Mouse (Mus musculus): ENCODE measurements around the gene Tpgs1. TPM values are rescaled to one million over a fixed set of nuclear protein-coding genes. Genes with fewer than 3 reads are reported as not detected.

Gene Tpgs1
- polyA plus RNA-seq, 1 experiment from 2014 or later: 84.1 TPM

- Histone ChIP-seq H3K4me3 (replicated peaks) (peak overlapping the region; percentile 72), H3K27ac (no peak overlapping the region), H3K4me2 (replicated peaks) (peak overlapping the region; percentile 98), H3K9ac (replicated peaks) (peak overlapping the region; percentile 87), H3K9me3 (no peaks in the 10 kb centered on the region), H3K4me1 (replicated peaks) (peaks cover 35% of the 10 kb centered on the region), H3K36me3 (peaks cover 33% of the 10 kb centered on the region), H3K27me3 (no peaks in the 10 kb centered on the region)
- no peak for ATAC-seq
- WGBS: 91% methylated on average over 5 of the region's 5 CpGs
Measured at GRCm38 (mm10) chr10:79706406-79707094, 37.4 kb downstream of the Tpgs1 start.

DNA sequence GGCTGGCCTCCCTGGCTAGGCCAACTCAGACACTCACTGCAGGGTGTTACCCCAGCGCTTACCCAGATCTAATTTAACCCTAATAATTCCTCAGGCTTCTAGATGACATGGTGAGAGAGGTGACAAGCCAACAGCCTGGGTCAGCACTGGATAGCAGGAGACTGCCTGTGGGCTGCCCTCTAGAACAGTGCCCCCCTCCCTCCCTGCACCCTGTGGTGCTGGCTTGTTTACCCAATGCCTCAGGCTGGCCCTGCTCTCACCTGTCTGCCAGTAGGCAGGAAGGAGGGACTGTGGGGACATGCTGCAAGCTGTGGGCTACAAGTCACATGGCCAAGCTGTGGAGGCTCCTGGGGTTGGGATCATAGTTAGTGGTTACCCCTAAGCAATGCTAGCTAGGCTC is 38.0 kb downstream of the Tpgs1 start:
- ATAC-seq: no peak
- peaks cover 35% of the 10 kb centered on the region for H3K4me1 ChIP-seq (replicated peaks)
- H3K27ac ChIP-seq: no peak overlapping the region
- no peaks in the 10 kb centered on the region for H3K27me3 ChIP-seq
- H3K4me3 ChIP-seq (replicated peaks): no peak overlapping the region
- no peaks in the 10 kb centered on the region for H3K9me3 ChIP-seq
- WGBS: 83% methylated on average over 1 of the region's 1 CpGs
- H3K4me2 ChIP-seq (replicated peaks): 0 out of 2 replicates have a peak overlapping the region, but pooled peaks have one; percentile 98
- peak overlapping the region; percentile 87; the same call in 1 of the 2 replicates for H3K9ac ChIP-seq (replicated peaks)
- H3K36me3 ChIP-seq: peaks cover 39% of the 10 kb centered on the region

DNA sequence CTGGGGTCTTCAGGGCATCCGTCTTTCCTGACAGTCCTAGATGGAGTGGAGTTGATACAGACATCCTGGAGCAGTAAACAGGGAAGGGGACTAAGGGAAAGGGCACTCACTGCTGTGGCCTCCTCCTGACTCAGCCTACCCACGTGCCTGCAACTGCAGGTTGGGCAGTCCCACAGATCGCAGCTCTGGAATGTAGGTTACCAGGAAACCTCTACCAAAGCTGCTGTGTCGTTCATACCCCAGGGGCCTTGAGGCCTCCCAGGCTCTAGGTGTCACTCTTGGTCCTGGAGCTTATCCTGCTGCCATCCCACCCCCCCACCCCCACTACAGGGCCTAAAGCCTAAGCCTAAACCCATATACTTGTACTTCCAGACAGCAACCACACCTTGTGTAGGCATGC is 38.6 kb downstream of the Tpgs1 start:
- no peak for ATAC-seq
- WGBS: 76% methylated on average over 4 of the region's 4 CpGs
- H3K36me3 ChIP-seq: peaks cover 40% of the 10 kb centered on the region
- no peaks in the 10 kb centered on the region for H3K9me3 ChIP-seq
- H3K27ac ChIP-seq: no peak overlapping the region
- no peak overlapping the region for H3K4me2 ChIP-seq (replicated peaks)
- peaks cover 35% of the 10 kb centered on the region for H3K4me1 ChIP-seq (replicated peaks)
- peak overlapping the region; percentile 87; the same call in 1 of the 2 replicates for H3K9ac ChIP-seq (replicated peaks)
- H3K27me3 ChIP-seq: no peaks in the 10 kb centered on the region
- H3K4me3 ChIP-seq (replicated peaks): no peak overlapping the region

DNA sequence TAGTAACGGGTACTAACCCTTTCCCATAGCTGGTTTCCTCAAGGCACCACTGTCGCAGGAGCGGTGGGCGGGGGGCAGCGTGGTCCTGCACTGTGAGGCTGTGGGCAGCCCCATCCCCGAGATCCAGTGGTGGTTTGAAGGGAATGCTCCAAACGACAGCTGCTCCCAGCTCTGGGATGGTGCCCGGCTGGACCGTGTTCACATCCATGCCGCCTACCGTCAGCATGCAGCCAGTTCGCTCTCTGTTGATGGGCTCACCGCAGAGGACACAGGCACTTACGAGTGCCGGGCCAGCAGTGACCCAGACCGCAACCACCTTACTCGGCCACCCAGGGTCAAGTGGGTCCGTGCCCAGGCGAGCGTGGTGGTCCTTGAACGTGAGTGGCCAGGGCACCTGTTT is 39.5 kb downstream of the Tpgs1 start:
- 0 out of 2 replicates have a peak, but pooled peaks cover under 1% of the 10 kb centered on the region for H3K27me3 ChIP-seq
- H3K27ac ChIP-seq: no peak overlapping the region
- ATAC-seq: no peak
- no peak overlapping the region for H3K9ac ChIP-seq (replicated peaks)
- 93% methylated on average over 21 of the region's 21 CpGs for WGBS
- no peak overlapping the region for H3K4me3 ChIP-seq (replicated peaks)
- H3K9me3 ChIP-seq: no peaks in the 10 kb centered on the region
- no peak overlapping the region for H3K4me2 ChIP-seq (replicated peaks)
- peaks cover 40% of the 10 kb centered on the region for H3K36me3 ChIP-seq
- peaks cover 35% of the 10 kb centered on the region for H3K4me1 ChIP-seq (replicated peaks)

DNA sequence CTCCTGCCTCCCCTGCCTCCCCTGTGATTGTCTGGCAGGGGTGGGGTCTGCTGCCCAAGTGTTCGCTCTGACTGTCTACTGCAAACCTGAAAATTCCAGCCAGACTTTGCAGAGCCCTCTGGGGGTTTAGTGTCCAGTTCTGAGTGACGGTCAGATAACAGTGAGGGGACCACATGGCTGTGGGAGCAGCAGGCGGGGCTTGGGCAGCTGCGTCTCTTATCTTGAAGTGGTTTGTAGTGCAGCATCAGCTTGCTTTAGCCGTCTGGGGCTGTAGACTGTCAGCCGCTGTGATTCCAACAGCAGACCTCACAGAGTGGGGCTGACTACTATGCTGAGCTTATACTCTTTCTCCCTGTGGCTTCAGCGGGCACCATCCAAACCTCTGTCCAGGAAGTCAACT is 40.1 kb downstream of the Tpgs1 start:
- Histone ChIP-seq H3K9me3 (no peaks in the 10 kb centered on the region), H3K9ac (replicated peaks) (no peak overlapping the region), H3K4me2 (replicated peaks) (no peak overlapping the region), H3K27ac (no peak overlapping the region), H3K4me3 (replicated peaks) (no peak overlapping the region), H3K27me3 (0 out of 2 replicates have a peak, but pooled peaks cover 7% of the 10 kb centered on the region), H3K4me1 (replicated peaks) (peaks cover 35% of the 10 kb centered on the region), H3K36me3 (peaks cover 40% of the 10 kb centered on the region)
- WGBS: 82% methylated on average over 7 of the region's 7 CpGs
- ATAC-seq: no peak

- ATAC-seq: no peak; the same call in 1 of the 2 replicates
- WGBS: 70% methylated on average over 1 of the region's 1 CpGs
- H3K4me1 ChIP-seq (replicated peaks): peaks cover 21% of the 10 kb centered on the region
- H3K4me3 ChIP-seq (replicated peaks): no peak overlapping the region
- H3K36me3 ChIP-seq: peaks cover 40% of the 10 kb centered on the region
- no peak overlapping the region for H3K27ac ChIP-seq
- H3K27me3 ChIP-seq: peaks cover 33% of the 10 kb centered on the region
- H3K9ac ChIP-seq (replicated peaks): no peak overlapping the region
- H3K9me3 ChIP-seq: no peaks in the 10 kb centered on the region
- H3K4me2 ChIP-seq (replicated peaks): no peak overlapping the region
Measured at GRCm38 (mm10) chr10:79712029-79712428, 42.9 kb downstream of the Tpgs1 start.

DNA sequence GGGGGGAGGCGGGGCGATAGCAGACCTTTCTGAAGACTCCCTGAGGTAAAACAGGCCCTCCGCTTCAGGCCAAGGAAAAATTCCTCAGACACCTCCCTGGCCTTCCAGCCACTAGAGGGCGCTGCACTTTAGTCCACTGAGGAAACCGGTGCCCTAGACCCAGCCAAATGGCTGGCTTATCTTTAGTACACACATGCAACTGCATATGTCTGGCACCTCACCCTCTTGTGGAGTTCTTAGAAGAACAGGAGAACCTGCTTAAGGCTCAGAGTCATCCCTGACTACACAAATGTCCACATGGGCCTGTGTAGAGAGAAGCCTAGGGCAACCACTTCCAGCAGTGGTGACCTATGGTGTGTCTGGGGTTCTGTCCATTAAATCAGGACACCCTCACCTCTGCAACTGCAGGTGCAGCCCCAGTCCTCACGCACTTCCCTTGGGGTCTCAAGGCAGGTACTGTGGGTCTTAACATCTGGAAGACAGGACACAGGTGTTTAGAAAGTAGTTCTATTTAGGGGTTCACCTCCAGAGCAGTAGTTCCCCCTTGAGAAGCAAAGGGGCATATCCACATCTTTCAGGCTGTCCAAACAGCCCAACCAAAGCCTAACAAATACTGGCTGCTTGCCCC is 43.4 kb downstream of the Tpgs1 start:
- Histone ChIP-seq H3K4me3 (replicated peaks) (no peak overlapping the region), H3K9me3 (no peaks in the 10 kb centered on the region), H3K4me2 (replicated peaks) (no peak overlapping the region), H3K9ac (replicated peaks) (no peak overlapping the region), H3K36me3 (peaks cover 39% of the 10 kb centered on the region), H3K27ac (no peak overlapping the region), H3K4me1 (replicated peaks) (peaks cover 21% of the 10 kb centered on the region), H3K27me3 (peaks cover 38% of the 10 kb centered on the region)
- peak; percentile 18; the same call in 1 of the 2 replicates for ATAC-seq
- 12% methylated on average over 4 of the region's 6 CpGs for WGBS

DNA sequence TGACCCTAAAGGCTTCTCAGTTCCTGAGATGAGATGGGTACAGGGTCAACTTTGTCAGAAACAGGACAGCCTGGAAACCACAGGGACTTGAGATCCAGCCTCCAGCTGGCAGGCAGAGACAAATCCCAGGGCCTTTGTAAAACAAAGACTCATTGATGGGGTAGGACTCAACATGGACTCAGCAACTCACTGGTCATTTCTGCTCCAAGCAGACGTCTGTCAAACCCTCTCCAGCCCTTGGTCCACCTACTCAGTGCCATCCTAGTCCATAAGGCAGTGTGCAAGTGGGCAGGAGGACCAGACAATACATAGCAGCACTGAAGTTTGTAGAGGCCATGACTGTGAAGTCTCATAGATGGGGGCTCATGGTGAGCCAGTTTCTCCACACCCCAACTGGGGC is 44.0 kb downstream of the Tpgs1 start:
- no peak overlapping the region for H3K4me3 ChIP-seq (replicated peaks)
- H3K27ac ChIP-seq: no peak overlapping the region
- WGBS: 20% methylated on average over 1 of the region's 1 CpGs
- peaks cover 22% of the 10 kb centered on the region for H3K4me1 ChIP-seq (replicated peaks)
- H3K9ac ChIP-seq (replicated peaks): no peak overlapping the region
- H3K4me2 ChIP-seq (replicated peaks): no peak overlapping the region
- peaks cover 44% of the 10 kb centered on the region for H3K27me3 ChIP-seq
- no peaks in the 10 kb centered on the region for H3K9me3 ChIP-seq
- no peak for ATAC-seq
- peaks cover 37% of the 10 kb centered on the region for H3K36me3 ChIP-seq

DNA sequence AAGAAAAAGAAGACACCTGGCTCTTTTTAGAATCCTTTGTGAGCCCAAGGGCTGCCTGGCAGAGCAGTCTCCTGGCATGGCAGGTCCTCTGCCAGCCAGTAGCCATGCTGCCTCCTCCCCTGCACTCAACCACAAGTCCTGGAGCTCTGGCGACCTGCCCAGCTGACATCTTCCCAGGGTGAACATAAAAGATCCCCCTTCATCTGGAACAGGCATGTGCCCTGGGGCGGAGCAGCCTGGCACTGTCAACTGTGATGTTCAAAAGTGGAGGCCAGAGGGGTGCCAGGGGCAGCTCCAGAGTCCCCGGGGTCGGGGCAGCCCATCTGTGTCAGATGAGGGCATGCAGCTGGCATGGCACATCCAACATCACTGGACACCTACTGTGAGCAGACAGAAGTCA is 45.8 kb downstream of the Tpgs1 start:
- ATAC-seq: no peak
- Histone ChIP-seq H3K27ac (no peak overlapping the region), H3K4me1 (replicated peaks) (peaks cover 21% of the 10 kb centered on the region), H3K9ac (replicated peaks) (no peak overlapping the region), H3K9me3 (no peaks in the 10 kb centered on the region), H3K4me3 (replicated peaks) (no peak overlapping the region), H3K36me3 (peaks cover 22% of the 10 kb centered on the region), H3K4me2 (replicated peaks) (no peak overlapping the region), H3K27me3 (peaks cover 62% of the 10 kb centered on the region)
- WGBS: 66% methylated on average over 4 of the region's 4 CpGs

- Histone ChIP-seq H3K36me3 (peaks cover 8% of the 10 kb centered on the region), H3K4me2 (replicated peaks) (peak within 1 kb of the TSS; percentile 92), H3K27me3 (peaks cover 64% of the 10 kb centered on the region), H3K9ac (replicated peaks) (peak within 1 kb of the TSS; percentile 73), H3K27ac (peak within 1 kb of the TSS; percentile 36; the same call in 1 of the 2 replicates), H3K4me1 (replicated peaks) (peaks cover 21% of the 10 kb centered on the region), H3K4me3 (replicated peaks) (peak within 1 kb of the TSS; percentile 60), H3K9me3 (no peaks in the 10 kb centered on the region)
- ATAC-seq: peak; percentile 43
- 3% methylated on average over 48 of the region's 91 CpGs for WGBS
Measured at GRCm38 (mm10) chr10:79716254-79716987, 47.3 kb downstream of the Tpgs1 start, which contains the start of gene Hcn2. Gene Hcn2 (plus strand): TSS chr10:79716634.

GRCm38 (mm10) chr10:79716988-79717355 is 47.8 kb downstream of the Tpgs1 start:
- H3K27me3 ChIP-seq: peaks cover 64% of the 10 kb centered on the region
- no peaks in the 10 kb centered on the region for H3K9me3 ChIP-seq
- WGBS: under 1% methylated on average over 44 of the region's 44 CpGs
- peak; percentile 41 for ATAC-seq
- H3K36me3 ChIP-seq: peaks cover 2% of the 10 kb centered on the region
- H3K4me1 ChIP-seq (replicated peaks): peaks cover 21% of the 10 kb centered on the region
- H3K4me3 ChIP-seq (replicated peaks): peak overlapping the region; percentile 60
- H3K27ac ChIP-seq: peak overlapping the region; percentile 36; the same call in 1 of the 2 replicates
- peak overlapping the region; percentile 92 for H3K4me2 ChIP-seq (replicated peaks)
- H3K9ac ChIP-seq (replicated peaks): peak overlapping the region; percentile 73

Data from midbrain, embryonic 13.5 days (tissue).